Mouse (Mus musculus) myocyte (in vitro differentiated cells): ENCODE data around the gene Nemf.

ENCODE experiments used
- E2F4 ChIP-seq: IDR thresholded peaks from one replicate; pipeline ENCODE4 v1.6.1; 2011; ENCODE audit warnings: mild to moderate bottlenecking, control low read depth, moderate library complexity; ENCODE audit not compliant: insufficient read depth
- MAX ChIP-seq: IDR thresholded peaks from one replicate; pipeline ENCODE4 v1.6.1; 2011; ENCODE audit warnings: low read depth, mild to moderate bottlenecking, control low read depth
- MYOD1 ChIP-seq, 3 experiments: IDR thresholded peaks; one replicate each; pipeline ENCODE4 v1.6.1; 2011; ENCODE audit warnings: control low read depth in 2 of 3, low read depth in 2 of 3, mild to moderate bottlenecking in 2 of 3, moderate library complexity in 1 of 3; ENCODE audit not compliant: insufficient read length in 2 of 3, control insufficient read depth in 1 of 3
- POLR2A ChIP-seq: IDR thresholded peaks from one replicate; pipeline ENCODE4 v1.6.1; 2011; ENCODE audit warnings: low read depth, mild to moderate bottlenecking, control low read depth, moderate library complexity; ENCODE audit not compliant: insufficient read length
- USF1 ChIP-seq: IDR thresholded peaks from one replicate; pipeline ENCODE4 v1.6.1; 2011; ENCODE audit warnings: low read depth, mild to moderate bottlenecking, control low read depth, moderate library complexity

DNA sequence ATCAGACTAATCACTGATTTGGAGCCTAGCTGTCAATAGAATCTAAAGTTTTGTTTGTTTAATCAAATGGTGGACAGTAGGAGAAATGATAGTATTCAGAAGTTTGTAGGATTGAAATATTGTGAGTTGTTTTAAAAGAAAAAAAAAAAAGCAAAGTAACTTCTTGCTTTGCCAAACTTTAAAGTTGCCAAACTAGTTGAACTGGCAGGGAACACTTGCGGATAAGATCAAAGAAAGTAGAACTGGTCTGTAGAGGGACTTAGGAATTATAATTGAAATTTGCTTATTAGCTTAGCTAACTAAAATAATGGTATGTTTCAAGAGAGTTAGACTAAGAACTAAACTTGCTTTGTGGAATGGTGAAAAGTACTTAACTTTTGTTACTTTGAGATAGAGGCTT is 20.2 kb upstream of the Nemf start:
- TF ChIP-seq E2F4, result no peak
- no peak for TF ChIP-seq POLR2A
- no peak for TF ChIP-seq MAX
- TF ChIP-seq USF1, result no peak
- TF ChIP-seq MYOD1 (IDR thresholded peaks at IDR 0.05; ENCODE audit: control insufficient read depth in 1 of 3, insufficient read length in 2 of 3, low read depth in 2 of 3), result no peak
